Mouse (Mus musculus) cerebellum, adult (tissue): ENCODE results near the gene Eya2.

Experiments
- ATAC-seq: cut with Nextera tagmentation; 2 replicates; pipeline ENCODE4 v1.9.2; 2017; ENCODE audit warnings: mild to moderate bottlenecking, moderate library complexity, mixed read lengths; ENCODE audit not compliant: insufficient number of reproducible peaks, low FRiP score, low TSS enrichment

The Eya2 gene

DNA sequence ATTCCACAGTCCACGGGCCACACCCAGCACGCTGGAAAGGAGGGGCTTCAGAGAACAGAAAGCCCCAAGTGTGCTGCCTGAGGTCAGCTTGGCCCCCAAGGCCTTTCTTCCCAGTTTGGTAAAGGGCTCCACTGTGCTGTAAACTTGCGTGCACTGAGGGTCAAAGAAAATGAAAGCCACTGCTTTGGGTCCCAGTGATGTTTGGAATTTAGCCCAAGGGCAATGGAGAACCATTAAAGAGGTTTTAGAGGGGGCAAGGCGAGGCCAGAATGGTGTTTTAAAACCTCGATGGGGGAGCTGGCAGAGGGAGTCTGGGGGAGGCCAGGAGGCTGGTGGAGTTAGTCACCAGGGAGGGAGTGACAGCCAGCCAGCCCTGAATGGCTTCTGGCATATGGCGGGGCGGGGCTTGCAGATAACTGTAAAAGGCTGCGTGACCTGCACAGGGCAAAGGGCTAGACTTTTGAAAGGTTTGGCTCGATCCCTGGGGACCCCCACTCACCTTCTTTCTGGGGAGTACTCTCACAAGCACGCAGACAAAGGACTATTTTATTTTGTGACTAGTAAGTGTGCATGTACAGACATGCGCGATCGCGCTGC, 47.2 kb downstream of the Eya2 start:
- no peak for ATAC-seq

DNA sequence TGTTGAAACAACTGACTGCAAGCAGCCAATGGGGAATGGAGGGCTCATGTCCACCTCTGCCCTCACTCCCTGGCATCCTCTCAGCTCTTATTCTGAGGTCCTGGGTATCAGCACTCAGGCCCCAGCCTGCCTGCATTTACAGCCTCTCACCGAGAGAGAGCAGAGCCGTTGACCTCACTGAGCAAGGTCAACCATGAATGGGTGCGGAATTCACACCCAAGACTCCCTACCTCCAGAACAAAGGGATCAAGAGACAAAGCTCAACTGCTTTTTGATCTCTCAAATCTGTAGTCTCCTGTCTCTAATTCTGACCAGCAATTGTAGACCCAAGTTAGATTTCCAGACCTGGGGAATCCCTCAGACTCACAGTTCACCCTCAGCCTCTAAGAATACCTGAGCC, 48.8 kb downstream of the Eya2 start:
- ATAC-seq, result no peak

DNA sequence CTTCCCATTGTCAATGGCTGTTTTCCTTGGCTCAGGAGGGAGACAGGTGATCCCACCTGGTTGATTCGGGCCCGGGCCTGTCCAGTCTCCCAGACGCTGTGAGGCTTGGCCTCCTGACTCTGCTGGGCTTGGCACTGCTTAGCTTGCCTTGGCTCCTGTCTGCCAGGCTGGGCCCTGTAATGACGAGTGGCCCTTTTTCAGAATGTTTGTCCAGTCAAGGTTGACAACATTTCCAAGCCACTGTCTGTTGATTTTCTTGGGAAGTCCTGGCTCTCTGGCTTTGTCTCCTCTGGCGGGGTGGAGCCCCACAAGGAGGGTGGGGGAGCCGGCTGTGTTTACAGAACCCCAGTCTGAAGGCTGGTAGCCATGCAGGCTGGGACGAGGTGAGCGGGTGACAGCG, 49.2 kb downstream of the Eya2 start:
- ATAC-seq, result 0 out of 2 replicates have a peak, but pooled peaks have one; percentile 31

DNA sequence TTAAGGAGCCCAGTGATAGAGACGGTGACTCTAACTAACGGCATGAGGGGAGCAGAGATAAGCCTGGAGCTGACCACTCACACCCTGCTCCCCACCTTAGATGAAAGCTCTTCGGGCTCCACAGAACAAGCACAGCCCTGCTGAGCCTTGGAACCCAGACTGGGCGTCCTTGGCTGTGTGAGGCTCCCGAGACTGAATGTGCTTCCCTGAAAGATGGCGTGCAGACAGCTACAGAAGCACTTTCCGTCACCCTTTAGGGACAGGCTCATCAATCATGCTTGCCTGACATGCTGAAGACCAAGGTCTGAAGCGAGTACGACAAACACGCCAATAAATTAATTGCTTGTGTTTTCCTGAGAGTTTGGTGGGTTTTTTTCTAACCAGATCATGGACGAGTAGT, 56.2 kb downstream of the Eya2 start:
- ATAC-seq, result no peak

DNA sequence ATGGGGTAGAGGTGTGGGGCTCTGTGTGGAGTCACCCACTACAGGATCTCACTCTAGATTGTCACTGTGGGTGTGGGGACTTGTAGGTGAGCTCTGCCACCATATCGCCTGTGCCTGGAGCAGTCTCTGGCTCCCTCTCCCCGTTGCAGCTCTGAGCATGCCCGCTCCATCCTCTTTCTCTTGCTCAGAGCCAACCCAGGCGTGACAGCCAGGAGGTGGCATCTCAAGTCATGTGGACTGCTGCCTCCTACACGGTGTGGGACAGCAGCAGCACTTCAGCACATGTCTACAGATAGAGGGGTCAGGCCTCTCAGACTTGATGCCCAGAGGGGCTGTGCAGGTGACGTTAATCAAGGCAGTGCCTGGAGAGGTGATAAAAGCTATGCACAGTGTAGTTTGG, 57.4 kb downstream of the Eya2 start:
- ATAC-seq, result no peak

DNA sequence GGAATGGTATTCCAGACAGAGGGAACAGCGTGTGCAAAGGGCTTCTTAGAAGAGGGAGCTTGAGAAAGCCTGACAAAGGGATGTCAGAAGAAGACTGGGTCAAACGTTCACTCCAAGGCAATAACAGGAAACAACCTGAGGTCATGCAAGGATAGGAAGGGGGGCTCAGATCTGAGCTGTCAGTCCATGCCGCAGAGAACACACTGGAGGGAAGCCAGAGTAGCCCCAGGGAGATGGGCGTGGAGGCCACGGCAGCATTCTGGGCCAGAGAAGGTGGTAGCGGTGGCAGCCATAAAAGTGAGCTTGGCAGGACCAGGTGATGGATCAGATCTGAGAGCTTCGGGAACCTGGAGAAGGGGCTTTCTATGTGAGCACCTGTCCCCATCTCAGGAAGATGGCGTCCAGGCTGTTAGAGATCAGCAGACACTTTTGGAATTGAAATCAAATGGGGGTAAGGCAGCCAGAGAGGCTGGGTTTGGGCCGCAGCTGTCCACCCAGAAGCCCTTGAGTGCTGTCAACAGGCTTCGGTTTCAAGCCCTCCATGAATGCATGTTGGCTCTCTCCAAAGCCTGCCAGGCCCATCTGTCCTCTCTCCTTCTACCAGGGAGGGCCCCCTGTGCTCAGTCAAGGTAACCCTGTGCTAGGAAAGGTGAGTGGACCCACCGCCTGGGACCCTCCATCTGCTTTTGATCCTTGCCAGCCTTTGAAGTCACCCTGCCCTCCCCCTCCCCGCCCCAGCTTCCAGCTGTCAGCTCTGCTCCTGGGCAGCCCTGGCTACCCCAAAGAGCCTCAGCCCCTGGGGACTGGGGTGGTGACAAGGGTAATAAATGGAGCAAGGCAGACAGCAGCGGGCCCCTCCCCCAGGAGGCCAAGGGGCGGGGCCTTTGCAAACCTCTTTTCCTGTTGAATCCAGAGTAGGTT, 58.4 kb downstream of the Eya2 start:
- no peak for ATAC-seq

DNA sequence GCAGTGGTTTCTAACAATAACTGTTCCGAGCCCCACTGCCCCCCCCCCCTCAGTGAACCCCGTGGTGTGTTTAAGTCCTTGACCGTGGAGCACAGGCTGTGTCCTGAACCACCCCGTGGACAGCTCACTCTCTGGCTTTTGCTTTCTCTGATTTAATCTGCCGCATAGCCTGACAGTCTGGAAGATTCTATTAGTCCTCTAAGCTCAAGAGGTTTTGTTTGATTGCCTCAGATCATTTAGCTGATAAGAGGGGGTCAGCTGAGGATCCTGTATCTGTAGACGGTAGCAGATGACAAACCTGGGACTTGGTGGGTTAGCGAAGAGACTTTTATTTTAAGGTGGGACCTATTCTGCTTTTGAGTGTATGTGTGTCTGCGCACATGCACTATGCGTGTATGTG, 59.3 kb downstream of the Eya2 start:
- no peak for ATAC-seq

DNA sequence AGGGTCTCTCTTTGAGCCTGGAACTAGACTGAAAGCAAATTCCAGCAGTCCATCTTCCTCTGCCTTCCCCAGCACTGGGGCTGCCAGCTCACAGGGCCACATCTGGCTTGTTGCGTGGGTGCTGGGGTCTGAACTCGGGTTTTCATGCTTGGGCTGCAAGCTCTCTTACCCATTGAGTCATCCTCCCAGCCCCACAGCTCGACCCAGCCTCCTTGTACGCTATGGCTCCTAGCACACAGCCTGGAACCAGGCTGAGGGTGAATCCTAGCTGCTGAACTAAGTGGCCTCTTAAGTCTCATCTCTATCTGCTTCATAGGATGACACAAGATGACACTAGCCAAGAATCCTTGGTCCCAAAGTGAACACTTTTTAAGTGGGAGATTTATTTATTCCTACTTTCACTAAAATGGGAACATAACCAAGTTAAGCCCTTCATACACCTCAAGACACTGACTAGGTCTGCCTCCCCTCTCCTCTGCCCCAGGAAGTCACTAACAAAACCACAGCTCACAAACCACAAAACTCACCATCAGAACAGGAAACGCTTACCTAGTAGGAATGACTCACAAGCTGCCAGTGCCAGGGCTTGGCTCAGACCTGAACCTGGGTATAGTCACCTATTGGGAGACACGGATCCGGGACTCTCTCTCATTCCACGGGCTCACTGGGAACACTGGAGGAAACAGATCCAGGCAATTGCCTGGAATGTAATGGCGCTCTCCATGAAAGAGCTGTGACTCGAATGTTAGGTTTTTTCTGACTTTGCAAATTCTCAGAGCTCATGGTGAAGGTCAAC, 60.1 kb downstream of the Eya2 start:
- ATAC-seq, result no peak

DNA sequence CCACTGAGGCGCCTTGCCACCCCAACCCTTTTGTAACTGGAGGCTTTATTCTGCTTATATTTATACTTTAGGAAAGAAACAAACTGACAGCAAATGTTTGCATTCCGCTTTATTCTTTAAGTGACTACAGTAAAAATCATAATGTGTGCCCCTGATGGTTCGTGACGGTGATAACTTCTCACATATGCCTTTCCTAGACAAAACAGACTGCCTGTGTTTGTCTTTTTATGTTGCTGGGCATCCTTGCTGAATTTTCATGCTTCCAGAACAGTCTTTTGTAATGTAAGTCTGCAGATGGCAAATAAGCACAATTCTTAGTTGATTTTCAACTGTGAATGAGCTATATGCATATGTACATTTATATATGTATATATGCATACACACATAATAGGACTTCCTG, 61.7 kb downstream of the Eya2 start:
- ATAC-seq, result no peak

DNA sequence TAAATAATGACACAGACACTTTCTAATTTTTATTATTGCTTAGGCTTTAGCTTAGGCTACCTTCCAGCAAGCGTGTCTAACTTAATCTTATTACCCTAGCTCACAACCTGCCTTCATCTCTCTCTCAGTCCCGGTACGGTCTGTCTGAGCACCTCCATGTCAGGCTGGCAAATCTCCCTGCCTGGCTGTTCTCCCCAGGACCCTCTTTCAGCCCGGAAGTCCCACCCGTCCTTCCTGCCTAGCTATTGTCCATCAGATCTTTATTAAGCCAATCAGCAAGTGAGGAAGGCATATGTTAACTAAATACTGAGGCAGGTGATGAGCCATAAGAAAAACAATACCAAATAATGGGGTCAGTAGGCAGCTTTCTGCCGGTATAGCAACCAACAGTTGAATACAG, 62.1 kb downstream of the Eya2 start:
- ATAC-seq, result no peak

DNA sequence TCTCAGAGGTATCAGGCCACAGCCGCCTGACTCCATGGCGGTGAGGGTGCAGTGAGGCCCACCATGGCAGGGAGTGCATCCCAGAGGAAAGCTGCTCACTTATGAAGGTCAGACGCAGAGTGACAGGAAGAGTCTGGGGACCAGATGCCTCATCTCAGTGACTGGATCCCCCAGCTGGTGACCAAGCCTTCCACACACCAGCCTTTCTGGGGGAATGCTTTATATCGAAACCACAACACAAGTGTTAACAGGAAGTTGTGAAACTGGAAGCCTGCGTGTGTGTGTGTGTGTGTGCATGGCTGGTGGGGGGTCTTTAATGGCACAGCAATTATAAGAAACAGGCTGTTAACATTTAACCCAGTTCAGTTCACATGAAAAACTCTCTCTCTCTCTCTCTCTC, 64.7 kb downstream of the Eya2 start:
- ATAC-seq, result no peak

DNA sequence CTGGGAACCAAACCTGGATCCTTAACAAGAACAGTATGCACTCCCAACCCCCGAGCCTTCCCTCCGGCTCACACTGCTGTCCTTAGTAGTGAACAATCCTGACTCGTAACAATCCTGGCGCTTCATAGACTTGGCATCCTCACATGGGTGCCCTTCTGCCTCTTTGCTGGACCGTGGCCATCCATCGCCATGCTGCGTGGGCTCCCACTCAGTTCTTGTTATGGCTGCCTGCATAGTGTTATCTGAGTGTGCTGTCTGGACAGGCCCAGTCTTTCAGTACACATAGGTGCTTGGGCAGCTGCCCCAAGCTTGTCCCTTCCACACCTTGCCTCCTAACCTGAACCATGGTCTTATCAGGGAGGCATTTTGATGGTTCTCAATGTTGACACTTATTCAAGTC, 68.4 kb downstream of the Eya2 start:
- ATAC-seq, result no peak

DNA sequence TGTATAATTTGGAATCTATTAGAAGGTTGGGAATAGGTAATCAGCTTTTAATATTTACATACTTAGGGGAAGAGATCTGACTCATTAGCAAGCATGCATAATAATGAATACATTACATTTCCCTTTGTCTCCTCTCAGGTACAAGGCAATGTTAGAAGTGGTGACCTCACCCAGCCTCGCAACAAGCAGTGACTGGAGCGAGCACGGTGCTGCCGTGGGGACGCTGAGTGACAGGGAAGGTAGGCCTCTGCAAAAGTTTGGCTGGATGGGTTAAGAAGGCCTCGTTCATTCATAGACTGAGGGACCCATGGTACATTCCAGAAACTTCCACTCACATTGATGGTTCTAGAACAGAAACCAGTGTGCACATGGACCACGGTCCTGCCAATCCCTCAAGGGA, 69.8 kb downstream of the Eya2 start:
- ATAC-seq, result no peak

DNA sequence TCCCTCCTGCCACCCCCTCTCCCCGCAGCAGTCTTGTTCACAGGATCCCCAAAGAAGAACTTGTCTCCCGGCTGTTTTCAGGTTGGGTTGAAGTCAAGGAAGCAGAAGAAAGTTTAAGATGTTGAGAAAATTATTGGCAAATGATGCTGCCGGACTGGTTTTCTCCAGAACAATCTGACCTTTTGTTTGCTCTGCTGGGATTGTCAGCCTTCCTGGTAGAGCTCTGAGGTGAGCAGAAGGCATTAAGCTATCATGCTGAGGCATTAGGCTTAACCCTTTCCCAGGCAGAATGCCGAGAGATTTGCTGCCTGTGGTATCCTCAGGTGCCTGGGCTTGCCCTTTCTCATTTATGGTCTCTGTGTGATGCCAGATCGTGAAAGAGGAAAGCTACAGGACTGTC, 70.3 kb downstream of the Eya2 start:
- no peak for ATAC-seq

DNA sequence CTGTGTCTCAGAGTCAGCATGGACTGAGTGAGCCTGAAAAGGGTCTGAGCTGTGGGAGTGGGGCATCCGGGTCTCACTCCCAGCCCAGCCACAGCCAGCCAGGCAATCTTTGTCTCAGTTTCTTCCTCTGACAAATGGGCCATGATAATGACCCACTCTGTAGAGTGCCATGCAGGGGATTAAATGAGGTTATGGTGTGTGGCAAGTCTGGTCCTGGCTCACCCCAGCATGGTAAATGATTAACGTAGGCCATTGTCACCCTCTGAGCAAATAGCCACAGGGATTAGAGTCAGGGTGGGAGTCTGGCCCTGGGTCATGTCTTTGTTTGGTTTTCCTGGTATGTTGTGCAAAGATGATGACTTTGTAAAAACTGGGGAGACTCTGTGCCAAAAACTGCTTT, 72.3 kb downstream of the Eya2 start:
- ATAC-seq, result no peak

DNA sequence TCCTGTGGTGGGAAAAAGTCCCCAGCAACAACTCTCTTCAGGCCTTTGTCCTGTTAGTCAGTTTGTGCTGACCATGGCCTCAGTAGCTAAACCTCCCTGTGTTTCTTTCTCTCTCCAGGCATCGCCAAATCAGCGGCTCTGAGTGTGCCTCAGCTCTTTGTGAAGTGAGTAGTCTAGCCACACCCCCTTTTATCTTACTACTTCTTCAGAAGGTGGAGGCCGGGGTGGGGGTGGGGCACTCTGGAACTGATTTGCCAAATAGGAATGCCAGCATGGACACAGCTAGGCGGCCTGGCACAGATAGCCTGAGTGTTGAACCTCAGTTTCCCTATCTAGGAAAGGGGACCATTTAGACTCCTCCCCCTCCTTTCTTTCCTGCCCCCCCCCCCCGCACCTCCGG, 87.9 kb downstream of the Eya2 start:
- no peak for ATAC-seq

DNA sequence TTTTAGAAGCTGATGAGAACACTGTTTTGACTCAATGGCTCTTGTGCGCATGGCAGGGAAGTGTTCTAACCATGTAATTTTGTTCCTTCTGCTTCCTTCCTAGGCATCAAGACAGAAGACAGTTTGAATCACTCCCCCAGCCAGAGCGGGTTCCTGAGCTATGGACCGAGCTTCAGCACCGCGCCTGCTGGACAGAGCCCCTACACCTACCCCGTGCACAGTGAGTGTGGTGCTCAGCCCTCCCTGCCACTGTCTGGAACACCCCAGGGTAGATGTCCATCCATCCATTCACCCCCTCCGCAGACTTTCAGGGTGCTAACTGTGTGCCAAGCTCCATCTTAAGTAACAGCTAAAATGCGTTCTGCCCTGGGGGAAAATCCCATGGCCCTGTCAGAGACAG, 92.7 kb downstream of the Eya2 start:
- no peak for ATAC-seq

DNA sequence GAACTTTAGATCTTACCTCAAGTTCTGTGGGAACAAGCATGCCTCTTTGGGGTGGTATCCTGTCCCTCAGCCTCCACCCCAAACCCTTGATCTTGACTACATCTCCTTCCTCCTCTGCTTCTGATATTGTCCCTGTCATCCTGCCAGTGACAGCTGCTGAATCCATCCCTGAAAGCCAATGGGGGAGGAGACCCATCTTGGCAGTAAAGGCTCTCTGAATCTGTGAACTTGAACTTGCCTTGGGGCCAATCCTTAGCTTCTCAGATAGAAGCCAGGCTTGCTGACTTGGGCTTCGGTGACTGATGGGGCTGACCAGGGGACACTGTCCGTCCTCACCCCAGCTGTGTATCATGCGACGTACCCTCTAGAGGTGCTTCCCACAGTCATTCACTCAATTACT, 94.1 kb downstream of the Eya2 start:
- ATAC-seq, result no peak

DNA sequence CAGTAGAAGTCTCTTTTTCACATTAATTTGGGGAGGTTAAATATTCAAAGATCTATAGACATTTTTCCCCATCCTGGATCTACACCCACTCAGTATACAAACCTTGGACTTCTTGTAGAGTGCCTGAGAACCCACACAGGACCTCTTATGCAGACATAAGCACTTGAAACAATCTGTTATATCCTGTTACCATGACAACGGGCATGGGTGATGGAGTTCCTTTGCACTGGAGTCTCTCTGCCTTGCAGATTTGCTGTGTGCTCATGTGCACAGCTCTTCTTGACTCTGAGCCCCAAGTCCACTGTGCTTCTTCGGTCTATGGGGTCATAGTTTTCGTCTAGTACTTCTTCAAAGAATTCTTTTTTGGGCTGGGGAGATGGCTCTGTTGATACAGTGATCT, 96.2 kb downstream of the Eya2 start:
- ATAC-seq, result no peak

DNA sequence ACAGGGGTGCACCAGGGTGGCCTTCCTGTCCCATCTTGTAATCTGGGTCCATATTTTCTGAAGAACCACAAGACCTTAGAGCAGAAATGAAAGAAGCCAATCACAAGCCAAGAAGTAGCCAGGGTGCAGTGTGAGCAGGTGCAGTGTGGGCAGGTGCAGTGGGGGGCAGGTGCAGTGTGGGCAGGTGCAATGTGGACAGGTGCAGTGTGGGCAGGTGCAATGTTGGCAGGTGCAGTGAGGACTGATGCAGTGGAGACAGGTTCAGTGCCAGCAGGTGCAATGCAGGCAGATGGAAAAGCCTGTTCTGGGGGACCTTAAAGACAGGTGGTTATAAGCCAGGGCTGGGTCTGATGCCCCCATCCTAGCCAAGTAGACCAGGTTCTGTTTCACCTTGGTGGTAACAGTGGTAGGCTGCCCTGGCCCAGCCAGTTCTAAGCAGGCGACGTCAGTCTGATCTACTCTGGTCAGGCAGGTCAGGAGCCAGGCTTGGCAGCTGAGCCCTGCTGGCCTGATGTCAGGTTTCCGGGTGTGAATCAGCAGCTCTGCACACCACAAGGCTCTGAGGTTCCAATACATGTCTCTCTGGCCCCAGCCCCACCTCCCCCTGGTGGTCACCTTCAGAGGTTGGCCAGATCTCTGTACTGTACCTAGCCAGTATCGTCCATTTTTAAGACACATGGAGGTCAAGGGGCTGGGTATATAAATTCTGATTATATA, 98.3 kb downstream of the Eya2 start:
- ATAC-seq, result no peak

DNA sequence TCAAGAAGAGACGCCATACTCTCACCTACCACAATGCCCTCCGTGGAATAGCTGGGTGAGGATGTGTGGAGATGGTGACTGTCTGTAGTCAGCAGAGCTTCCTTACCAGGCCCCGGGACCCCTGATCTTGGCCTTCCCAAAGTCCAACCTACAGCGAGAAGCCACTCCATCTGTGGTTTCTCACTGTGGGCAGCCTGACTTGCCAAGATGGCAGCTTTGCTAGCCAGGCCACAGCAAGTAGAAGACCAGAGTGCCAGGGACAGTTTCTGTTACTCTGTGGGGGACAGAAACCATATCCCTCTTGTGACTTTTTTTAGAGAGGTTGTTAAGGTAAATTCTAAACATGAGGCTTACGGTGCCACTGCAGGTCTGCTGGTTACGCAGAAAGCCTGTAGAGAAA, 99.9 kb downstream of the Eya2 start:
- no peak for ATAC-seq
